Mouse (Mus musculus) MEL (cell line): ENCODE measurements around the gene Scn1a. TPM values are rescaled to one million over a fixed set of nuclear protein-coding genes. Genes with fewer than 3 reads are reported as not detected.

Source experiments
- DNase-seq: peaks from one replicate; pipeline ENCODE4 v3.0.0; 2011; ENCODE audit warnings: low read depth, low spot score
- H3K27ac ChIP-seq: 2 replicates; pipeline ENCODE4 v1.5.1; 2012; ENCODE audit warnings: low read depth, mild to moderate bottlenecking, control low read depth, low read length, moderate library complexity; ENCODE audit not compliant: control insufficient read depth
- H3K27me3 ChIP-seq, 2 experiments: fragments of 150-350 bp in 1 of 2; sonication (generic) in 1 of 2; 2 replicates each; pipeline ENCODE4 v1.6.1; 2012; ENCODE audit warnings: low read length in 2 of 2, mild to moderate bottlenecking in 2 of 2, improper control_type of control experiment in 1 of 2, moderate library complexity in 1 of 2; ENCODE audit not compliant: insufficient read depth in 2 of 2, control insufficient read depth in 1 of 2
- H3K36me3 ChIP-seq, 2 experiments: 2 replicates each; pipeline ENCODE4 v1.6.1; 2012 to 2014; ENCODE audit warnings: low read length in 2 of 2, improper control_type of control experiment in 1 of 2, inconsistent platforms in 1 of 2, mild to moderate bottlenecking in 1 of 2; ENCODE audit not compliant: insufficient read depth in 2 of 2, control insufficient read depth in 1 of 2
- H3K4me1 ChIP-seq, 2 experiments: fragments of 150-350 bp in 1 of 2; sonication (generic) in 1 of 2; 2 replicates each; pipeline ENCODE4 v1.6.1; 2012; ENCODE audit warnings: low read length in 2 of 2, improper control_type of control experiment in 1 of 2, mild to moderate bottlenecking in 1 of 2; ENCODE audit not compliant: insufficient read depth in 2 of 2, control insufficient read depth in 1 of 2
- H3K4me3 ChIP-seq, 2 experiments: fragments of 150-350 bp in 1 of 2; sonication (generic) in 1 of 2; 2 replicates each; pipeline ENCODE4 v1.5.1; 2012; ENCODE audit warnings: low read depth in 2 of 2, low read length in 2 of 2, mild to moderate bottlenecking in 2 of 2, moderate library complexity in 2 of 2, control low read depth in 1 of 2, improper control_type of control experiment in 1 of 2; ENCODE audit not compliant: control insufficient read depth in 1 of 2, insufficient read depth in 1 of 2
- H3K79me2 ChIP-seq: 2 replicates; pipeline ENCODE4 v1.6.1; 2012; ENCODE audit warnings: mild to moderate bottlenecking, low read length, moderate library complexity; ENCODE audit not compliant: control insufficient read depth, poor library complexity, insufficient read depth
- H3K9ac ChIP-seq: 2 replicates; pipeline ENCODE4 v1.6.1; 2012; ENCODE audit warnings: low read depth, mild to moderate bottlenecking, control low read depth, low read length, moderate library complexity; ENCODE audit not compliant: control insufficient read depth, poor library complexity, severe bottlenecking
- H3K9me3 ChIP-seq: fragments of 150-350 bp; sonication (generic); replicated peaks from 2 replicates; pipeline ENCODE4 v1.6.1; 2012; ENCODE audit warnings: mild to moderate bottlenecking, low read length, improper control_type of control experiment, moderate library complexity; ENCODE audit not compliant: insufficient read depth
- BHLHE40 ChIP-seq: IDR thresholded peaks from 2 replicates; pipeline ENCODE4 v1.6.1; 2012; ENCODE audit warnings: low read depth, mild to moderate bottlenecking, inconsistent platforms, low read length, improper control_type of control experiment, borderline replicate concordance
- CTCF ChIP-seq, 3 experiments: IDR thresholded peaks in 2 of 3; conservative IDR thresholded peaks in 1 of 3; 2 replicates each; pipeline ENCODE4 v1.5.1; 2011 to 2012; ENCODE audit warnings: low read length in 3 of 3, low read depth in 2 of 3, mild to moderate bottlenecking in 2 of 3, improper control_type of control experiment in 1 of 3, inconsistent platforms in 1 of 3, mixed read lengths in 1 of 3, moderate library complexity in 1 of 3; ENCODE audit not compliant: control insufficient read depth in 1 of 3, insufficient read depth in 1 of 3, poor library complexity in 1 of 3, severe bottlenecking in 1 of 3
- ELF1 ChIP-seq: IDR thresholded peaks from 2 replicates; pipeline ENCODE4 v1.6.1; 2014; ENCODE audit warnings: low read depth, mild to moderate bottlenecking, inconsistent platforms, low read length, improper control_type of control experiment, moderate library complexity
- ETS1 ChIP-seq: IDR thresholded peaks from 2 replicates; pipeline ENCODE4 v1.6.1; 2012; ENCODE audit warnings: low read depth, mild to moderate bottlenecking, inconsistent platforms, low read length, improper control_type of control experiment, moderate library complexity
- GABPA ChIP-seq: IDR thresholded peaks from 2 replicates; pipeline ENCODE4 v1.6.1; 2012; ENCODE audit warnings: low read depth, mild to moderate bottlenecking, inconsistent platforms, low read length, improper control_type of control experiment, moderate library complexity
- GATA1 ChIP-seq: IDR thresholded peaks from 2 replicates; pipeline ENCODE4 v1.6.1; 2011; ENCODE audit warnings: low read depth, low read length, improper control_type of control experiment
- KAT2A ChIP-seq: conservative IDR thresholded peaks from 2 replicates; pipeline ENCODE4 v1.6.1; 2012; ENCODE audit warnings: low read depth, low read length, improper control_type of control experiment, inconsistent platforms
- MAFK ChIP-seq: IDR thresholded peaks from 2 replicates; pipeline ENCODE4 v1.6.1; 2011; ENCODE audit warnings: low read depth, mild to moderate bottlenecking, low read length, improper control_type of control experiment, borderline replicate concordance
- MAZ ChIP-seq: IDR thresholded peaks from 2 replicates; pipeline ENCODE4 v1.6.1; 2012; ENCODE audit warnings: low read depth, mild to moderate bottlenecking, inconsistent platforms, low read length, improper control_type of control experiment
- MEF2A ChIP-seq: IDR thresholded peaks from 2 replicates; pipeline ENCODE4 v1.6.1; 2014; ENCODE audit warnings: low read depth, mild to moderate bottlenecking, inconsistent platforms, low read length, improper control_type of control experiment; ENCODE audit not compliant: poor library complexity, insufficient replicate concordance, severe bottlenecking; ENCODE audit errors: extremely low read depth
- MYC ChIP-seq: IDR thresholded peaks from 2 replicates; pipeline ENCODE4 v1.6.1; 2011; ENCODE audit warnings: low read depth, mild to moderate bottlenecking, low read length, improper control_type of control experiment, moderate library complexity
- NELFE ChIP-seq: IDR thresholded peaks from 2 replicates; pipeline ENCODE4 v1.6.1; 2011; ENCODE audit warnings: low read depth, low read length, improper control_type of control experiment
- POLR2A ChIP-seq, 2 experiments: IDR thresholded peaks; 2 replicates each; pipeline ENCODE4 v1.6.1; 2011 to 2012; ENCODE audit warnings: low read length in 2 of 2, mild to moderate bottlenecking in 2 of 2, control low read depth in 1 of 2, improper control_type of control experiment in 1 of 2, low read depth in 1 of 2, moderate library complexity in 1 of 2; ENCODE audit not compliant: control insufficient read depth in 1 of 2, insufficient read depth in 1 of 2, poor library complexity in 1 of 2
- POLR2AphosphoS5 ChIP-seq: IDR thresholded peaks from 2 replicates; pipeline ENCODE4 v1.6.1; 2012; ENCODE audit warnings: low read depth, borderline replicate concordance, mild to moderate bottlenecking, inconsistent platforms, low read length, moderate library complexity, mixed read lengths
- TCF12 ChIP-seq: IDR thresholded peaks from 2 replicates; pipeline ENCODE4 v1.6.1; 2014; ENCODE audit warnings: low read depth, mild to moderate bottlenecking, inconsistent platforms, low read length, improper control_type of control experiment, moderate library complexity
- UBTF ChIP-seq: IDR thresholded peaks from 2 replicates; pipeline ENCODE4 v1.6.1; 2012; ENCODE audit warnings: low read depth, mild to moderate bottlenecking, inconsistent platforms, low read length, improper control_type of control experiment, moderate library complexity, borderline replicate concordance; ENCODE audit not compliant: insufficient read depth
- USF1 ChIP-seq: IDR thresholded peaks from 2 replicates; pipeline ENCODE4 v1.6.1; 2014; ENCODE audit warnings: low read depth, mild to moderate bottlenecking, inconsistent platforms, low read length, improper control_type of control experiment, moderate library complexity
- polyA plus RNA-seq, 2 experiments: library from polyadenylated mRNA; stranded (reverse) in 1 of 2; unstranded in 1 of 2; fragments of >175 nt in 1 of 2; fragments of >200 nt in 1 of 2; gene quantifications; 2 replicates each; pipeline versions ENCODE4 v1.2.1 to v1.2.4; 2012; ENCODE audit warnings: low replicate concordance in 2 of 2, low read depth in 1 of 2; ENCODE audit not compliant: insufficient read length in 2 of 2, insufficient read depth in 1 of 2, missing spikeins in 1 of 2
- total RNA-seq: library from RNA; depleted of rRNA; stranded (reverse); fragments of 300-350 nt; gene quantifications from 2 replicates; pipeline ENCODE4 v1.2.3, GENCODE M21; 2012; rRNA removed

The Scn1a gene
- total RNA-seq (not detected in 2 replicates), polyA plus RNA-seq (not detected)

DNA sequence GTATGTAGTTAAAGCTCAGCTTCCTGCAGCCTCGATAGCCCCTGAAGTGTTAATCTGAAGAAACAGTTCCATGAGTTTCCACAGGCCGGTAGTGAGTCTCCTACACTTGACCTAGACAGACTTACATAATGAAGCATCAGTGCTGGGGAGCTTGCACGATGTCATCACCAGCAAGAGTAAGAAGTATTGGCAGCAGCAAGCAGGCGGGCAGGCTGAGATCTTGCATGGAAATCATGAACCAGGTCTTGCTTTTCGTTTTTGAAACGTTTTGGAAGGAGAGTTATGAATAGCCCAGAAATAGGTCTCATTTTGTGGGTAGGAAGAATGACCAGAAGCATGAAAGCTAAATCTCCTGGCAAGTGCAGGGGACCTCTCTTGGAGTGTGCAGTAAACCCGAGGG is at the start of gene Scn1a:
Gene Scn1a (minus strand): TSS at position 130 of the 400 bp plus-strand sequence.
- H3K9me3 ChIP-seq, result no peaks in the 10 kb centered on the region
- no peak within 1 kb of the TSS for H3K4me3 ChIP-seq
- no peaks in the 10 kb centered on the region for H3K79me2 ChIP-seq
- no peaks in the 10 kb centered on the region for H3K4me1 ChIP-seq
- DNase-seq, result no peak
- no peaks in the 10 kb centered on the region for H3K27me3 ChIP-seq
- TF ChIP-seq ETS1 (no peak), GATA1 (no peak), MEF2A (no peak), NELFE (no peak), USF1 (no peak)
- TF ChIP-seq, all 39 proteins: peak for 0
- Histone ChIP-seq H3K27ac (no peak within 1 kb of the TSS), H3K9ac (no peak within 1 kb of the TSS), H3K36me3 (no peaks in the 10 kb centered on the region)

DNA sequence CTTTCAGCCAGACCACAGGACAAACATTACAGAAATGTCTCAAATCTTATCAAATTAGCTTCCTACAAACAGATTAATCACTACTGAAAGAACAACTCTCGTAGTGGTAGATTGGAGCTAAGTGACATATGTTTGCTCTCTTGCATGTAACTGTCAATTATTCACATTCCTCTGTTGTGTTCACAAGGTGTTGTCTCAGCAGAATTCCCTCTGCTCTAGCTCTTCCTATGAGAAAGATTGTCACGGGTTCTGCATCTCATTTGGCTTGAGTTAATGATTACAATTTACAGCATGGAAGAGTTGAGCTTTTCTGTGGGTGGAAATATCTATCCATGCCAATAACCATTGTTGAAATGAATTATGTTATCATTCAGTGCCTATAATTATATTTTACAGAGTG is 37.8 kb upstream of the Scn1a start:
- Histone ChIP-seq H3K9ac (no peak overlapping the region), H3K36me3 (no peaks in the 10 kb centered on the region), H3K9me3 (no peaks in the 10 kb centered on the region), H3K79me2 (no peaks in the 10 kb centered on the region), H3K27me3 (no peaks in the 10 kb centered on the region), H3K4me3 (no peak overlapping the region), H3K4me1 (no peaks in the 10 kb centered on the region), H3K27ac (no peak overlapping the region)
- no peak for TF ChIP-seq ETS1
- no peak for TF ChIP-seq POLR2A (IDR thresholded peaks at IDR 0.05; ENCODE audit: control insufficient read depth in 1 of 2, insufficient read depth in 1 of 2, low read depth in 1 of 2, low read length in 2 of 2, poor library complexity in 1 of 2)
- no peak for TF ChIP-seq BHLHE40
- no peak for TF ChIP-seq CTCF (IDR thresholded peaks at IDR 0.05 in 2 of 3, conservative IDR thresholded peaks at IDR 0.05 in 1 of 3; ENCODE audit: control insufficient read depth in 1 of 3, insufficient read depth in 1 of 3, low read depth in 2 of 3, low read length in 3 of 3, poor library complexity in 1 of 3, severe bottlenecking in 1 of 3)
- TF ChIP-seq MEF2A, result no peak
- no peak for TF ChIP-seq GABPA
- no peak for TF ChIP-seq MAZ
- DNase-seq, result no peak

- Histone ChIP-seq H3K27ac (no peak overlapping the region), H3K9me3 (no peaks in the 10 kb centered on the region), H3K4me3 (no peak overlapping the region), H3K4me1 (no peaks in the 10 kb centered on the region), H3K27me3 (no peaks in the 10 kb centered on the region), H3K79me2 (no peaks in the 10 kb centered on the region), H3K9ac (no peak overlapping the region), H3K36me3 (no peaks in the 10 kb centered on the region)
- no peak for DNase-seq
- TF ChIP-seq POLR2AphosphoS5 (no peak), KAT2A (no peak), MAFK (no peak), UBTF (no peak), TCF12 (no peak), MYC (no peak), ELF1 (no peak), GATA1 (no peak)
These were observed 32.7 kb upstream of the Scn1a start for GRCm38 (mm10) chr2:66473181-66473822.
